Mouse (Mus musculus): ENCODE results near the gene Eid2b. TPM values are rescaled to one million over a fixed set of nuclear protein-coding genes. Genes with fewer than 3 reads are reported as not detected.
"Not testable (repeated sequence)": the region's sequence is repeated elsewhere in the genome, so short reads cannot be mapped to it uniquely, and the experiment has no call there.

Eid2b gene
- 26.4 and 27.0 TPM in 2 replicates for polyA plus RNA-seq (2012; rRNA removed)

- peak within 1 kb of the TSS; percentile 64 for H3K4me3 ChIP-seq (ENCODE audit: insufficient read depth, low read length)
- peak; percentile 75 for TF ChIP-seq CTCF (IDR thresholded peaks at IDR 0.05; ENCODE audit: extremely low read depth, insufficient read depth, low read length)
- TF ChIP-seq POLR2A (IDR thresholded peaks at IDR 0.05; ENCODE audit: extremely low read depth, insufficient read depth, low read length), result peak; percentile 80
- peaks cover 3% of the 10 kb centered on the region; the same call in 1 of the 2 replicates for H3K4me1 ChIP-seq (ENCODE audit: control insufficient read depth, insufficient read depth, low read length)
- peak within 1 kb of the TSS; percentile 79 for H3K27ac ChIP-seq (ENCODE audit: insufficient read depth, low read length)
Observed at GRCm38 (mm10) chr7:28277615-28278278, at the start of gene Eid2b. Gene Eid2b (plus strand): TSS chr7:28277739.

GRCm38 (mm10) chr7:28243943-28244342 lies 33.6 kb upstream of the Eid2b start:
- H3K4me1 ChIP-seq (ENCODE audit: control insufficient read depth, insufficient read depth, low read length); H3K27ac ChIP-seq (ENCODE audit: insufficient read depth, low read length); H3K4me3 ChIP-seq (ENCODE audit: insufficient read depth, low read length): not testable (repeated sequence)

DNA sequence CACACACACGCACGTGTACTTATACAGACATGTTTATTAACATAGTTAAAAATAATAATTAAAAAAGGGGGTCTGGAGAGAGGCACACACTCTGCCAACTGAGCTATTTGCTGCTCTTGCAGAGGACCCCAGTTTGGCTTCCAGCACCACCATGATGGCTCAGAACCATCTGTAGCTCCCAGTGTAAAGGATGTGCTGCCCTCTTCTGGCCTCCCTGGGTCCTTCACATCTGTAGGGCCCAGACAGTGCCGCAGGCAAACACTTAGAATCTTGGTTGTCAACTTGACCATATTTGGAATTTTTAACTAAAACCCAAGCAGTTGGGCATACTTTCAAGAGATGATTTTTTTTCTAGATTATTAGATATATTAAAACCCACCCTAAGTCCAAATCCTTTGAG lies 28.6 kb upstream of the Eid2b start:
- Histone ChIP-seq H3K4me3 (ENCODE audit: insufficient read depth, low read length) (no peak overlapping the region), H3K4me1 (ENCODE audit: control insufficient read depth, insufficient read depth, low read length) (no peaks in the 10 kb centered on the region), H3K27ac (ENCODE audit: insufficient read depth, low read length) (no peak overlapping the region)
- TF ChIP-seq POLR2A (IDR thresholded peaks at IDR 0.05; ENCODE audit: extremely low read depth, insufficient read depth, low read length), result no peak
- TF ChIP-seq CTCF (IDR thresholded peaks at IDR 0.05; ENCODE audit: extremely low read depth, insufficient read depth, low read length), result no peak

- H3K4me1 ChIP-seq (ENCODE audit: control insufficient read depth, insufficient read depth, low read length), result no peaks in the 10 kb centered on the region
- no peak overlapping the region for H3K4me3 ChIP-seq (ENCODE audit: insufficient read depth, low read length)
- TF ChIP-seq CTCF (IDR thresholded peaks at IDR 0.05; ENCODE audit: extremely low read depth, insufficient read depth, low read length), result no peak
- TF ChIP-seq POLR2A (IDR thresholded peaks at IDR 0.05; ENCODE audit: extremely low read depth, insufficient read depth, low read length), result no peak
- H3K27ac ChIP-seq (ENCODE audit: insufficient read depth, low read length), result no peak overlapping the region
Observed at GRCm38 (mm10) chr7:28251976-28252375, 25.6 kb upstream of the Eid2b start.

- TF ChIP-seq CTCF (IDR thresholded peaks at IDR 0.05; ENCODE audit: extremely low read depth, insufficient read depth, low read length), result no peak
- no peak for TF ChIP-seq POLR2A (IDR thresholded peaks at IDR 0.05; ENCODE audit: extremely low read depth, insufficient read depth, low read length)
Observed at GRCm38 (mm10) chr7:28254591-28254990, 22.9 kb upstream of the Eid2b start.

GRCm38 (mm10) chr7:28255476-28255875 lies 22.1 kb upstream of the Eid2b start:
- no peak overlapping the region for H3K27ac ChIP-seq (ENCODE audit: insufficient read depth, low read length)
- TF ChIP-seq POLR2A (IDR thresholded peaks at IDR 0.05; ENCODE audit: extremely low read depth, insufficient read depth, low read length), result no peak
- TF ChIP-seq CTCF (IDR thresholded peaks at IDR 0.05; ENCODE audit: extremely low read depth, insufficient read depth, low read length), result 0 out of 2 replicates have a peak, but pooled peaks have one; percentile 5

More at GRCm38 (mm10) chr7:28254591-28254990, 22.9 kb upstream of the Eid2b start:
- Histone ChIP-seq H3K4me1 (ENCODE audit: control insufficient read depth, insufficient read depth, low read length) (no peaks in the 10 kb centered on the region), H3K27ac (ENCODE audit: insufficient read depth, low read length) (no peak overlapping the region), H3K4me3 (ENCODE audit: insufficient read depth, low read length) (no peak overlapping the region)

DNA sequence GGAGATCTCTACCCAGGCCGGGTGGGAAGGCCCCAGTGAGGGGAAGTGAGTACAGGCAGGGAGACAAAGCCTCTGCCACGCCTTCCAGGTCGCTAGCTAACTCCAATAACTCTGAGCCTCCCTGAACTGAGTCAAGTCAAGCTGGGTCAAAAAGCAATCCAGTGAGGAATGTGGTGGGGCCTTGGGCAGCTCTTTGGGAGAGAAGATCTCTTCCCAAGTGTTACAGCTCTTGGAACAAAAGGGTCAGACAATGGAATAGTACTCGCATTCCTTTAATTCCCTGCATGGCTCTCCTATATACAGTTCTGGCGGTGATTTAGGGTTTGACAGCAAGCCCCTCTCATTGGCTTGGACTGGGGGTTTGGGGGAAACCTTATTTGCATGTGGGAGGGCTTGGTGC lies 14.7 kb upstream of the Eid2b start:
- no peak overlapping the region for H3K27ac ChIP-seq (ENCODE audit: insufficient read depth, low read length)
- TF ChIP-seq POLR2A (IDR thresholded peaks at IDR 0.05; ENCODE audit: extremely low read depth, insufficient read depth, low read length) (no peak), CTCF (IDR thresholded peaks at IDR 0.05; ENCODE audit: extremely low read depth, insufficient read depth, low read length) (no peak)
- H3K4me3 ChIP-seq (ENCODE audit: insufficient read depth, low read length), result no peak overlapping the region
- no peaks in the 10 kb centered on the region for H3K4me1 ChIP-seq (ENCODE audit: control insufficient read depth, insufficient read depth, low read length)

More at GRCm38 (mm10) chr7:28255476-28255875, 22.1 kb upstream of the Eid2b start:
- no peaks in the 10 kb centered on the region for H3K4me1 ChIP-seq (ENCODE audit: control insufficient read depth, insufficient read depth, low read length)
- no peak overlapping the region for H3K4me3 ChIP-seq (ENCODE audit: insufficient read depth, low read length)

- H3K4me1 ChIP-seq (ENCODE audit: control insufficient read depth, insufficient read depth, low read length), result peaks cover under 1% of the 10 kb centered on the region; the same call in 1 of the 2 replicates
- H3K4me3 ChIP-seq (ENCODE audit: insufficient read depth, low read length), result no peak overlapping the region
- H3K27ac ChIP-seq (ENCODE audit: insufficient read depth, low read length), result no peak overlapping the region
- TF ChIP-seq POLR2A (IDR thresholded peaks at IDR 0.05; ENCODE audit: extremely low read depth, insufficient read depth, low read length) (no peak), CTCF (IDR thresholded peaks at IDR 0.05; ENCODE audit: extremely low read depth, insufficient read depth, low read length) (0 out of 2 replicates have a peak, but pooled peaks have one; percentile 12)
Observed at GRCm38 (mm10) chr7:28263786-28264185, 13.8 kb upstream of the Eid2b start.

- TF ChIP-seq CTCF (IDR thresholded peaks at IDR 0.05; ENCODE audit: extremely low read depth, insufficient read depth, low read length), result no peak
- TF ChIP-seq POLR2A (IDR thresholded peaks at IDR 0.05; ENCODE audit: extremely low read depth, insufficient read depth, low read length), result no peak
- Histone ChIP-seq H3K27ac (ENCODE audit: insufficient read depth, low read length) (no peak overlapping the region), H3K4me3 (ENCODE audit: insufficient read depth, low read length) (no peak overlapping the region), H3K4me1 (ENCODE audit: control insufficient read depth, insufficient read depth, low read length) (peaks cover 2% of the 10 kb centered on the region; the same call in 1 of the 2 replicates)
Observed at GRCm38 (mm10) chr7:28265391-28265790, 12.1 kb upstream of the Eid2b start.
